Mouse (Mus musculus): ENCODE measurements around the gene Usp2.
"Not testable (repeated sequence)": the region's sequence is repeated elsewhere in the genome, so short reads cannot be mapped to it uniquely, and the experiment has no call there.

Usp2 gene

GRCm38 (mm10) chr9:44094737-44095136 lies 27.9 kb downstream of the Usp2 start:
- DNase-seq: no peak

DNA sequence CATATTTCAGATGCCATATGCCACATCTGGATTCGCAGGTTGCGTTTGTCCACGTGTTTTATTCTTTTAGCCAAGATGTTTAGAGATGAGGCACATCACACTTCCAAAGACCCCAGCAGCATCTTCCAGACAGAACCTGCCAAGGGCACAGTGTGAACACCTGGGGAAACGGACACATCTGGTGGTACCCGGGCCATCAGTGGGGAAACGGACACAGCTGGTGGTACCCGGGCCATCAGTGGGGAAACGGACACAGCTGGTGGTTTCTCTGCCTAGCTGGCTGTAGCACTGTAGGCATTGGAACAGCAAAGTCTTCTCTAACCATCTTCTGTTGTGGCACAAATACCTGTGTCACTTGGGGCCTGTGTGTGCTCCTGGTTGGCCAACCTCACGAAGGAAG lies 29.0 kb downstream of the Usp2 start:
- no peak for DNase-seq

DNA sequence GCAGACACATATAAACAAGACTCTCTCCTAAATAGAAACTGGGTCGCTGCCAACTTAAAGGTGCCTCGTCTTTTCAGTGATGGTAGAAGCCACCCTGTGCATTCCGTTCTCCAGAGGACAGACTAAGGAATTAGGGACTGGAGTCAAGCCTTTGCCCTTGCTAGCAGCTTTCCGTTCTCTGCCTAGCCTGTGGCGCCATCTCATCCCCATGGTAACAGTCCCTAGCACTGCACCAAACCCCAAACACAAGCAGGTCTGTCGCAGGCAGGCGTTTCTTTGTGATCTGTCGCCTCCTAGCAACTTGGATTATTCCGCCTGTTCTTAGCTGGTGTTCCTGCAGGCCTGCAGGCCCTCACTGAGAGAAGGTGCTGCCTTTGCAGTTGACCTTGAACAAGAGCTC lies 29.7 kb downstream of the Usp2 start:
- no peak for DNase-seq

DNA sequence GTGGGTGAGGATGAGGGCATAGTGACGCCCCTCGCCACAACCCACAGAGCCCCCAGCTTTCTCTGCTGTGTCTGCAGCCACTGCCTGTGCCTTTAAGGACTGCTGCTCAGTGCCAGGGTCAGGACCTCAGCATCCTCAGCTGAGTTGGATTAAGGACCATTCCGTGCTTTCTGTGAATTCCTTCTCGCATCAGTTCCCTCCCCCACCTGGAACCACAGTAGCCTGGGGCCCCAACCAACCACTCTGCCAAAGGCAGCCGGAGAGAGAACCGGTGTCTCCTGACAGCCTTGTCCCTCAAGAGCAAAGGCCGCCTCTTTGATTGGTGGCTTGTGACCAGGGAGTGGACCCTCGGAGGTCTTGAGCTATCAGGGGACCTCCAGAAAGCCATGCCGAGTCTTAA lies 34.7 kb downstream of the Usp2 start, which contains the start of gene Mfrp:
Gene Mfrp (plus strand): TSS at position 240 of the 400 bp plus-strand sequence.
- DNase-seq: no peak

GRCm38 (mm10) chr9:44104881-44105280 lies 38.1 kb downstream of the Usp2 start:
- DNase-seq: no peak

DNA sequence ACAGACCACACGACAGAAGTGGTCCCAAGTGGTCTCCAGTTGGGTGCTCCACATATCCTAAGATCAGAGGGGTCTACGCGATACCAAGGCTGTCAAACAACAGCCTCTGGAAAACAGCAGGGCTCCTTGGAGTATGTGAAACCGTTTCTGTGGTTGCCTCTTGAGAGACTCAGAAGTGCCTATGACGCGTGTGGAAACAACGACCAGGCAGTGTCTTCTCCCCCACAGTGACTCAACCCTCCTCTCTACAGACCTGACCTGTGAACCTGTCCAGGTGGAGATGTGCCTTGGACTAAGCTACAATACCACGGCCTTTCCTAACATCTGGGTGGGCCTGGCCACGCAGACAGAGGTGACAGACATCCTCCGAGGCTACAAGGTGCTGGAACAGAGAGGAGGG lies 39.0 kb downstream of the Usp2 start:
- DNase-seq: no peak

DNA sequence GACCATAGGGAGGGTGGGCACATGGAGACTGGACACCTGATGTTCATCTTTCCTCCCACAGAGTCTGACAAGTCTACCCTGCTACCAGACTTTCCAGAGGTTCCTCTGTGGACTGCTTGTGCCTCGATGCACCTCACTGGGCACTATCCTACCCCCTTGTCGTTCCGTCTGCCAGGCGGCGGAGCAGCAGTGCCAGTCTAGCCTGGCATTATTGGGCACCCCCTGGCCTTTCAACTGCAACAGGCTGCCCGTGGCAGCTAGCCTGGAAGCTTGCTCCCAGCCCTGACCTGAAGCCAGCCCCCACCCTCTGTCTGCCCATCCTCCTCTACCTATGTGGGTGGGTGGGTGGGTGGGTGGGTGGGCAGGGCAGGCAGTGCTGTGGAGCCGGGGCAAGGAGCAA lies 39.4 kb downstream of the Usp2 start:
- no peak for DNase-seq

DNA sequence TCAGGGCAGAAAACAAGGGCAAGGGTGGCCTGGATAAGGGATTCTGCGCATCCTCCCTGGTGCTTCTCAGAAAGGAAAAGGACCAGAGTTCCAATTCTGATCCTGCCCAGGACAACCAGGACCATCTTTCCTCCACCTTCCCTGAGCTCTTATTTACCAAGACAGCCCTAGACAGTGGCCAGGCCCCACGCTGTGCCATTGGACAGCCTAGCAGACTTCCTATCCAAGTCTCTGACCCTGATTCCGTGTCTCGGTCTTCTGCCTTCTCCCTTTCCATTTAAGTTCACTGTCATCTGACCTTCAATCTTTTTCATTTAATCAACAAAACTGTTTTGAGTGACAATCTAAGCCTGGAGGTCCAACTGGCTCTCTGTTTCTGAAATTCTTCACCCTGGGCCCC lies 39.8 kb downstream of the Usp2 start:
- DNase-seq: peak; percentile 51 to 55

- peak in 1 of 2 experiments; percentile 55 for DNase-seq
Observed at GRCm38 (mm10) chr9:44107110-44107509, 40.3 kb downstream of the Usp2 start, which contains the start of gene C1qtnf5. TSS of gene C1qtnf5 (plus strand) at chr9:44107245.

DNA sequence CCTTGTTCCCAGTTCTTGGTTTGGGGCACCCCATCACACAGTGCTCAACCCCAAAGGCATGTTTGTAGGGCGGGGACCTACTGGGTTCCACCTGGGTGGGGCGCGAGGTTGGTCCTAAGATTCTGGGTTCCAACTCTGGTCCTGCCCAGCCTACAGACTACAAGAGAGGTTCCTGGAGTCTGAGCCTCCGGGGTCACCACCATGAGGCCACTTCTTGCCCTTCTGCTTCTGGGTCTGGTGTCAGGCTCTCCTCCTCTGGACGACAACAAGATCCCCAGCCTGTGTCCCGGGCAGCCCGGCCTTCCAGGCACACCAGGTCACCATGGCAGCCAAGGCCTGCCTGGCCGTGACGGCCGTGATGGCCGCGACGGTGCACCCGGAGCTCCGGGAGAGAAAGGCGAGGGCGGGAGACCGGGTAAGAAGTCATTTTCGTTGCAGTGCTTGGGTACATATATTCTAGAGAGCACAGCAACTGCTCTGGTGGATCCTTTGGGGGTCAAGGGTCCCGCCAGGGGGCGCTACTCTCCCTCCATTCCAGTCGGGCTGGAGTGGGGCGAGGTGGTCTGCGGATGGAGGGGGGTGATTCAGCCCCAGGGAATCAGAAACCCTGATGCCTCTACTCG lies 40.8 kb downstream of the Usp2 start:
- peak in 1 of 2 experiments; percentile 63 for DNase-seq

- DNase-seq: no peak
Observed at GRCm38 (mm10) chr9:44108269-44109055, 41.6 kb downstream of the Usp2 start.

GRCm38 (mm10) chr9:44109360-44110095 lies 42.7 kb downstream of the Usp2 start:
- peak; percentile 79 to 88 for DNase-seq

DNA sequence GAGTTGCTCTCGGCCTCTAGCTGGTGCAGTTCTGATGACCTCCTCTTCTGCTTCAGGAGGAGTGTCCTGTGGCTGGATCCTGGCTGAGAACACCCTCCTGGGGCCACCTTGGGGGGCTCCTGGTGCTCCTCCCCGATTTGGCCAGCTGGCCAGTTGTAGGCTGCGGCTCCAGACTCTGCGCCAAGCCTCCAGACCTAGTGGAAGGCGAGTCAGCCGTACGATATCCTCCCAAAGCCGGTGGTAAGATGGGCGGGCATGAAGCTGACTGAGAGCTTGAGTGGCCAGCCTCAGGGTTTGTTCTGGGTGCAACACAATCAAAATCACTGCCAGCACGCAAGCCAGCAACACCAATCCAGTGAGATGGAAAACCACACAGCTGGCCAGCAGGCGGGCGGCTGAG lies 45.1 kb downstream of the Usp2 start:
- DNase-seq: not testable (repeated sequence)

DNA sequence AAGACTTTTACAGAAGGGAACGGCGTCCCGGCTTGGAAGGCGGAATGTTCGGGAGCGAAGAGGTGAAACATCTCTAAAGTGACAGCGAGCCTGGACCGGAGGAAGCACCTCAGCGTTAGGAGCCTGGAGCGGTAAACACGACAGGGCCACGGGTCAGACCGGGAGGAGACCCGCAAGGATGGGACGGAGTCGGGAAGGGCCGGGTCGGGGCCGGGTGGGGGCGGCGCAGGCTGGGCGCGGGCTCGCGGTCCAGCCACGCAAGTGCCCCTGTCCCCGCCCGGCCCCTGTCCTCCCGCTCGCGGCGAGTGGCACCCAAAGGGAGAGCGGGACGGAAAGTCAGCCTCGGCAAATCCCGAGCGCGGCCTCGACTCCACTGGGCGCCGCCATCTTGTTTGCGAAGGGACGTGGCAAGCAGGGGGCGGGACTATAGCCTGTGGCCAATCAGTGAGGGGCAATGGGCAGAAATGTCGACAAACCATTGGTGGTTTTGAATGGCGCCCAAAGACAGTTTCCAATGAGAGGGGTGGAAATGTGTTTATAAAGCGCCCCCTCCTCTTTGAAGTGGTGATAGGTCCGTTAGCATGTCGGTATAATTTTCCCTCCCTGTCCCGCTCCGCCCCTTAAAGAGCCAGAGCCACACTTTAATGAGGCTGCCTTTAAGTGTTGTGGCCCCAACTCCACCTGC lies 46.4 kb downstream of the Usp2 start, which contains the start of the genes Gm49380 and Rnf26:
Gene Gm49380 (minus strand): TSS at position 396 of the 685 bp plus-strand sequence.
Gene Rnf26 (minus strand): TSS at position 413 of the 685 bp plus-strand sequence.
- DNase-seq: peak; percentile 95 to 97

GRCm38 (mm10) chr9:44114453-44114852 lies 47.6 kb downstream of the Usp2 start:
- no peak for DNase-seq

DNA sequence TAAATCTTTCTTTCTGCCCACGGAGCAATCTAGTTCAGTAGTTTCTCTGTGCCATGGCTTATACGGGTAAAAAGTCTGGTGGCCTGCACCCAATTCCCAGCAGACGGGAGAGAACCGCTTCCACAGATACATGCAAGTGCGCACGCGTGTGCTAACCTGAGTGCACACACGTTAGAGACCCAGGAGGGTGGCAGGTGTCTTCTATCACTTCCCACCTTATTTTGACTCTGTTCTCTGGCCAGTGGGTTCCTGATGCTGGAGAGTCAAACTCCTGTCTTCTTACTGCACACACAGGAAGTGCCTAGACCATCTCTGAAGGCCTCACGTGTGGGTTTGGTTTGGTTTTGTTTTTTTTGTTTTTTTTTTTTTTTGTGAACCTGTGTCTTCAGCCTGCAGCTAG lies 48.8 kb downstream of the Usp2 start:
- DNase-seq: no peak

- no peak for DNase-seq
Observed at GRCm38 (mm10) chr9:44116182-44116581, 49.4 kb downstream of the Usp2 start.

GRCm38 (mm10) chr9:44119011-44119410 lies 52.2 kb downstream of the Usp2 start:
- DNase-seq: peak in 1 of 2 experiments; percentile 41

- no peak for DNase-seq
Observed at GRCm38 (mm10) chr9:44119948-44120465, 53.2 kb downstream of the Usp2 start.

GRCm38 (mm10) chr9:44124317-44124716 lies 57.5 kb downstream of the Usp2 start:
- DNase-seq: no peak

DNA sequence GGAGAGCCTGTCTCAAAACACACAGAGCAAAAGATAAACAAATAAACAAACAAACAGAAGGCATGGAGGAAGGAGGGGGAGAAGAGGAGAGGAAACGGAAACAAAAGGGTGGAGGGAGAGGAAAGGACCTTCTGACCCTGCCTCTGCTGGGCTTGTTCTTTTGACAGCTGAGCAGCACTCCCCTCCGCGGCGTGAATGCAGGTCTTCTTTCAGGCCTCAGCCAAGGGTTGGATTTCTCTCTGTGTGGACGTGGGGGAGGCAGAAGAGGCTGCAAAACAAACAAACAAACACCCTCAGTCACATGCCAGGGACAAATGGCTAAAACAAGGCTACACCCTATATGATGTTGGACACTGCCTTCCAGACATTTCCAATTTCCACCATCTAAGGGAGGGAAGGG lies 58.2 kb downstream of the Usp2 start:
- no peak for DNase-seq
